Mouse (Mus musculus) ES-CJ7 (cell line): ENCODE results near the gene Snap91.

Source experiments
- DNase-seq: peaks from one replicate; pipeline ENCODE4 v3.0.0; 2011; ENCODE audit warnings: low read depth, low spot score

Snap91 gene

DNA sequence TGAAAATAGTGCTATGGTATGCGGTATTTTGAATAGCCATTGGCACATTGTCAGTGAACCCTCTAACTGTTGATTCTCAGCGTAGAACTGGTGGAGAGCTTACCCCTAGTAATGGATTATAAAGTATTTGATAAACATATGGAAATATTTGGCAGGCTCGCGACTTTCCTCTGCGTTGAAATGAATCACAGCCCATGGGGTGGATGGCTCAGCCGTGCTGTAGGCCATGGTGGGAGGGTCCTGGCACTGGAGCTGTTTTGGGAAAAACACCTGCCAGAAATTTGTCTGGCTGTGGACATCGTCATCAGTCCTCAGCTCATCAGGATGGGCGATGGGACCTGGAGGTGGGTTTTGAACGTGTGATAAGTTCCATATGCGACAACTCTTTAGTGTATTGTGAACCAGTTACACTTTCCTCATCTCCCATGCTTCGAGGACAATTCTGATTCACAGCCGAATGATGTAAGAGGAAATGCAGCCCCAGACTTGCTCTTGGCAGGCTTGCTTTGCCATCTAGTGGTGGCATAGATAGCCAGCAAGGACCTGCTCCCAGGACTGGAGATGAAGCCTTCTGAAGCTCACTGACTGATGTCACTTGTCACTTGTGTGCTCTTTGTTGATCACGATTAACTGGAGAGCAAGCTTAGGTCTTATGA, 134.4 kb downstream of the Snap91 start:
- peak; percentile 82 for DNase-seq

DNA sequence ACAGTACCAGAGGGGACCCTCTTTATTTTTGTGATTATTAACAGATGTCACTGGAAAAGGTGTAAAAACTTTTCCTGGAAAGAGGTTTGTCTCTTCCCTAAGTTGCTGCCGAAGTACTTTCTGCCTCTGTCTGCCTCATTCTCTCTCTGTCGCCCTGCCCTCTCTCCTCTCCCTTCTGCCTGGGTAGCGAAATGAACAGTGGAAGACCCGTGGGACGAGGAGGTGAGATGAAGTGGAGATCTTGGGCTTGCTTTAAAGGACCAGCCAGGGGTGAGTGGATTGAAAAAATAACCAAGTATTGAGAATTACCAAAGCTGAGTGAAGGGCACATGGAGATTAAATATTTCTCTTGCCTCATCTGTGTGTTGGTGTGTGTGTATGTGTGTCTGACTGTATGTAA, 136.4 kb downstream of the Snap91 start:
- DNase-seq = no peak

DNA sequence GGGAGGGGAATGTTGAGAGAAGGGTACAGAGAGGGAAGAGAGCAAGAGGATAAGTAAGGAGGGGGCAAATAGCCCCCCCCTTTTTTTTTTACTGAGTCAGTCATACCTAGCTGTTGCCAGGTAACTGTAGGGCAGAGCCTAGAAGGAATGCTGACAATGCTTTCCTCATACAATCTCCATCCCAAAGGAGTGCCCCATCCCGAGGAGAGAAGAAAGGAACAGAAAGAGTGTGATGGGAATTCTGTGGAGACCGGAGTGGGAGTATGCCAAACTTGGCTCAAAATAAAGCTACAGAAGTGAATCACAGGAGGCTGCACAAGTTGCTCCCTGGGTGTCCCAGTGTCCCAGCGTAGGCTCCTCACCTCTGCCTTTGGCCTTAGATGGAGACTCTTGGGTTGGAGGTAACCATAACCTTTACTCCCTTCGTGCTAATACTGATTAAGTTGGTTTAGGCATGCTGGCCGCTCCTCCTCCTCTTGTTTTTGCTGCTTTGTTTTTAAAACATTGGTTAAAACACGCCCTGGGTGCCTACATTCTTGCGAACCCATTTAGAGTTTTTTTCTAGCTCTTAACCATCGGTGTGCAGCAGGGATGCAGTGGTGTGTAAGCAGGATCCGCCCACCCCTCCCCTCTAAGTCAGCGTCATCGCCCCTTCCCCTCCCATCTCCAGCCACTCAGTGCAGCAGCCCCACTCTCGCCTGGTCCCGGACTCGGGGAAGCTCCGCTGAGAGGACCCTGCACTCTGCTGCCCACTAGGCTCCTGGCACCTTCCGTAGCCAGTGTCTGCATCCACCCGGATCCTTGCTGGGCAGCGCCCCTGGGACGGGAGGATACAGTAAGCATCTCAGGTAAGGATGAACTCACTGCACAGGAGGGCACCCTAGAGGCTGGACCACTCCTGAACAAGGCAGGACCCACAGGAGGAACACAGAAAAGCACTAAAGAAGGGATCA, 137.2 kb downstream of the Snap91 start, which contains the start of gene Prss35:
TSS of gene Prss35 (plus strand) at position 691 of the 953 bp plus-strand sequence.
- peak; percentile 66 for DNase-seq

- DNase-seq = peak; percentile 92
Measured at GRCm38 (mm10) chr9:86739971-86740370, 140.5 kb downstream of the Snap91 start.

GRCm38 (mm10) chr9:86738801-86739200, 141.7 kb downstream of the Snap91 start:
- peak; percentile 26 for DNase-seq

DNA sequence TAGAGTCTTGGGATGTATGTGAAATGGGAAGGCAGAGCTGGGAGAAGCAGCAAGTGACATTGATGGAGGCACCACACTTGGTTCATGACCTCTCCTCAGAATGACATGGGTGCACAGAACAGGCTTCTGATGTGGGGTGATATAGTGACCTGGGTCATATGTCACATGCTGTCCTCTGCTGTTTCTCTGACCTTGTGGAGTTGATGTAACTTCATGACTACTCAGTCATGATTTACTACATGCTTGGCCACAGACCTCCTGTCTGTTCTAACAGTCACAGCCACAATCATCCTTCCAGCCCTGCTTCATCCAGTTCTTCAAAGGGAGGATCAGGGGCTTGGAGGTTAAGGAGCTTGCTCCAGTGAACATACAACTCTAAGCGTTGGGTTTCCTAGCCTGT, 142.4 kb downstream of the Snap91 start:
- DNase-seq = no peak

- DNase-seq = no peak
Measured at GRCm38 (mm10) chr9:86736991-86737390, 143.5 kb downstream of the Snap91 start.

DNA sequence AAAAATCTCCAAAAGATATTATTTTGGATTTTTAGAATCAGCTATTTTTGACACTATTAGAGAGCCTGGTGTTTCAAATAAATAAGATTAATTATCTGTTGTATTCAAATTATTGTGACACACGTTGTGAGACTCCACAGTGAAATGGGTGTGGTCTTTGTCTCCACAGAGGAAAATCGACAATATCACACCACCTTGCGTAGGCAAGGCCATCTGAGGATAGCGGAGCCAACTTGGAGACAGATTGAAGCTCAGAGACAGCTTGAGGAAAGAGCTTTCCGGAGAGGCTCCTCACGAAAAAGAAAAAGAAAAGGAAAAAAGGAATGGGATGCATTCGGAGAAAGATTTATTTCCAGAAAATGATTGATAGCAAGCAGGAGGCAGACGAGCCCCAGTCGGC, 145.7 kb downstream of the Snap91 start:
- no peak for DNase-seq

DNA sequence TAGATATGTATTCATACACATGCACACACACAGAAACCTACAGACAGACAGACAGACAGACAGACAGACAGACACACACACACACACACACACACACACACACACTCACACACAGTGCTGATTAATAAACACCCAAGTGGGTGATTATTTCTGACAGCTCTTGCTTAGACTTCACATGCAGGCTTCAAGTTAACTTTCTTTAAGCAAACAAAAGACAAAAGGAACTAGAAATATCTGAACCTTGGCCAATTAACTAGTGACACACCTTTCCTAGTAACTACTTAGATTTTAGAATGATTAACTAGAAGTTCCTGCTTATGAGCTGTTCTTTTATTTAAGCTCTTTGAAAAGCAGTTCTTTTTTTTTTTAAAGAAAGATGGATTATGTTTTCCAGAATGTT, 146.1 kb downstream of the Snap91 start:
- DNase-seq = no peak

- no peak for DNase-seq
Measured at GRCm38 (mm10) chr9:86729811-86730210, 150.6 kb downstream of the Snap91 start.

GRCm38 (mm10) chr9:86729084-86729483, 151.4 kb downstream of the Snap91 start:
- DNase-seq = no peak

DNA sequence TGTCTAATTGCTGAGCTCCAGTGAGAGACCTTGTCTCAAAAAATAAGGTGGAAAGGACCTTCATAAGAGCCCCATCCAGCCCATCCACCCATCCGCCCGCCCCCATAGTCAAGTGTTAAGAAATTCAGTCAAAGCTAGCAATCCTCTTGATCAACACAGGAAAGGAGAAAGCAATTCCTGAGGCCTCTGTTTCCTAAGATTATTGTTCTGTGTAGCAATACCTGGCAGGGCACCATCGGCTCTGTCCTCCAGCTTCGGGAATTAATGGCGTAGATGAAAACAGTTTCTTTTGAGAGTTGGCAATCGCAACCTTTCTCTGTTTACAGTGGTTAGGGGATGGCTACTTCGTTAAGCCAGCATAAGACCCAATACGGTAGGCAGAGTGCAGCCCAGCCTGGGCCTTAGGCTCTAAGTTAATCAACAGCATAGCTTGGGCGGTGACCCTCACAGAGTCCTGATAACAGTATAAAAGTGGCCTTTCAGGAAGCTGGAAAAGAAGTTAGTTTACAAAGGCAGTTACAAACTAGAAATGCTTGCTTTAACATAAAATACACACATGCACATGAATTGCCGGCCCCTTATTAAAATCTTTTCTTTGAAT, 152.1 kb downstream of the Snap91 start:
- no peak for DNase-seq

DNA sequence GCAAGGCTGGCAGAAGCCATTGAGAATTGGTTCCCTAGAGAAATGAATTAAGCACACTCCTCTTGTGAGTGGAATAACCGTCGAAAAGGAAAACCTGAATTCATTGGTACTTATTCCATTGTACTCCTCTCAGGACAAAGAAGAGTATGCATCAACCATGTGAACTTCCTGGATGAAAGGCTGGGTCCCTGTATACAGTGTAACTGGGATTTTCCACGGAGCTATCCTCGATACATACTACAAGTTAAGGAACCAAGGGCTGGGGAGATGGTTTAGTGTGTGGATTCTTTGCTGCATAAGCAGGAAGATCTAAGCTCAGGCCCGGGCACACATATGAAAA, 154.1 kb downstream of the Snap91 start:
- no peak for DNase-seq

GRCm38 (mm10) chr9:86725604-86726380, 154.7 kb downstream of the Snap91 start:
- DNase-seq = no peak

DNA sequence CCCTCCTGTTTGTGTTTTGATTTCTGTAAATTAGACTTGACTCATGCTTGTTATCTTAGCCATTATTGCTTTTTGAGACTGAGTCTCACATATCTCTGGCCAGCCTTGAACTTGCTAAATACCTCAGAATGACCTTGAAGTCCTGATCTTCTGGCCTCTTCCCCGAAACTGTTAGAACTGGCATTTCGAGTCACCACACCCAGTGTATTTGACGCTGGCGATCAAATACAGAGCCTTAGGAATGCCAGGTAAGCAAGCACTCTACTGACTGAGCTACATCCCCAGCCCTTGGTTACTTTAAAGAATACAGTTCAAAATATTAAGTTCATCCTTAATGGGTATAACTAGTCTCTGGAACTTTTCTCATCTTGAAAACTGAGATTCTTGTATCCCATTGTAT, 155.4 kb downstream of the Snap91 start:
- peak; percentile 77 for DNase-seq

DNA sequence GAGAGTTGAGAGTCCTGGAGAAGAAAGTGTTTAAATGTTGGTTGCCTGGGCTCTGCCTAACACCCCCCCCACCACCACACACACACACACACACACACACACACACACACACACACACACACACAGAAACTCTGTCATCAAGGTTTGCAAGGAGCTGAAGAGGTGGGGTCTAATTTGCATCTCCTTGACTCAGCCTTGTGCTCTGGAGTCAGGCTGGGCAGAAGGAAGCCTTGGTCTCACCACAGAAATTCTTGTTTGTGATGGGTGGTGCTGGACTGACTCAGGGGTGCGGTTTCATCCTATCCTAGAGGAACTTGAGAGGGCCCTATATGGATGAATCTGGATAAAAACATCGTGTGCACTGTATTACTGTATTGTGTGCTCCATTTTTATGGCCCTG, 159.7 kb downstream of the Snap91 start:
- DNase-seq = peak; percentile 70

GRCm38 (mm10) chr9:86720227-86720626, 160.2 kb downstream of the Snap91 start:
- no peak for DNase-seq

- DNase-seq = no peak
Measured at GRCm38 (mm10) chr9:86717119-86717518, 163.3 kb downstream of the Snap91 start.

DNA sequence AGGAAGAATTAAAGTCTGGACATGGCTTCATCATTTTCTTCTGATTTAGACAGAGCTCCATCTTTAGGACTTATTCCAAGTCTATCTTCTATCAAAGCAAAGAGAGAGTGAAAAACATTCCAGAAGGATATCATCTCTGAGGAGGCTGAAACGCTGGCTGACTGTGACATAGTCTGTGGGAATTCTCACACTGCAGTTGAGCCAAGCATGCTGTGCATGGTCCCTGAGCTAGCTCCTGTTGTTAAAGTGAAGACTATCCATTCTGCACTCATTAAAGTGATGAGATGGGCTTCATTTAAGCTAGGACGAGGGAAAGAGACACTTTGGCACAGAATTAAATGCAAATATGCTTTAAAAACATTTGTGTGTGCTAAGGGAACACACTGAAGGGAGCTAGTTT, 163.9 kb downstream of the Snap91 start:
- DNase-seq = no peak
